Mouse (Mus musculus): ENCODE measurements around the gene Ajap1.

DNA sequence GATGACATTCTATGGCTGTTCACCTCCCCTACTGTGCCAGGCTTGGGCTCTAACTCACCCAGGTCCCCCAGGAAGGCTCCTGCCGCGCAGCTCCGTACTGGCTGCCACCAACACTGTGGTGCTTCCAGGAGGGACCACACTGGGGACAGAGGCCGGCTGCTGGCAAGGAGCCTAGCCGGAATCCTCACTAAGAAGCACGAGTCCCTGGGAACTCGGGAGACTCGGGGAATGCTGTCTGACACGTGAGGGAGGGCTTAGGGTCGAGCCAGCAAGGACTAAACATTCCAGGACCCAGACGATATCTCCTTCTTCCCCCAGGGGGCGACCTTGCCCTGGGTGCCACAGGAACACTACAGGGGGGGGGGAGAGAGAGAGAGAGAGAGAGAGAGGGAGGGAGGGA is 64.7 kb downstream of the Ajap1 start:
- TF ChIP-seq GATA1 (IDR thresholded peaks at IDR 0.05; ENCODE audit: low read length) (no peak), TAL1 (IDR thresholded peaks at IDR 0.05; ENCODE audit: low read length) (no peak)
